Mouse (Mus musculus): Measurements from ENCODE around the gene Krcc1.

GRCm38 (mm10) chr6:71256166-71256565, 15.3 kb upstream of the Krcc1 start:
- TF ChIP-seq POLR2A (IDR thresholded peaks at IDR 0.05; ENCODE audit: low read depth, low read length) = no peak
- no peak for TF ChIP-seq CTCF (IDR thresholded peaks at IDR 0.05; ENCODE audit: extremely low read depth, insufficient read depth, insufficient read length, insufficient replicate concordance)
